Mouse (Mus musculus): ENCODE measurements at regions not wholly inside any gene's neighbourhood (a gene's known extent, or its start where the extent isn't known, plus 50 kb on each side); places are given as distances from the start of the nearest gene placed in this dataset.

DNA sequence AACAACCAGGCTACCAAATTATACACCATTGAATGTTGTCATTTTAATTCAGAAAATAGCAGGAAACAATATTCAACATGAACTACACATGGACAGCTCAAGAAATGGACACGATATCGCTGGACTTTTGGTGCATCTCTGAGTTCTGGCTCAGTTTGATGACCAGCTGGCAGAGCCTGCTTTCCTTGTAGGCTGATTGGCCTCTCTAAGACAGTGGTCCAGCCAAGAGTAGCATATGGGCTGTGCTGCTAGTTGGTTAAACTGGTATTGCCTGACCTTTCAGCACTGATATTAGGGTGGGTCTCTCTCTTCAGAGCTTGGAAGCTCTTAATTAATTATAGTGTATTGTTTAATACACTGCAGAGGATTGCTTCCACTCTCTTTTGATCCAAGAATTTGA is 705.8 kb upstream of the Ddx18 start:
- DNase-seq (ENCODE audit: low spot score): no peak

DNA sequence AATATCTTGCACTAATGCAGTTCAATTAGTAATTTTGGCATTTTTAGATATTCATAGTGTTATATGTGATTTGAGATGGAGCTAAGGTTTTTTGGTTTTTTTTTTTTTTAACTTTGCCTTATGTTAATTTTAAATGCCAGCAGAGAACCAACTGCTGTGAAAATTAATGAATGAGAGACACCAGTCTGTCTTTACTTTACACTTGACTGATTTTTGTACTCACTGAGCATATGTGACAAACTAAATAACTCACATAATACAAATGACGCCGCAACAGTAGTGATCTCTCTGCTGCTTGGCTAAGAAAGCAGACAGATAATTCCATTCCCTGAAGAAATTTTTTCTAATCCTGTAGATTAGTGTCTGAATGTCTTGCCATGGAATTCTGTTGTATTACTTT is 675.2 kb upstream of the Ddx18 start:
- no peak for DNase-seq (ENCODE audit: low spot score)

DNA sequence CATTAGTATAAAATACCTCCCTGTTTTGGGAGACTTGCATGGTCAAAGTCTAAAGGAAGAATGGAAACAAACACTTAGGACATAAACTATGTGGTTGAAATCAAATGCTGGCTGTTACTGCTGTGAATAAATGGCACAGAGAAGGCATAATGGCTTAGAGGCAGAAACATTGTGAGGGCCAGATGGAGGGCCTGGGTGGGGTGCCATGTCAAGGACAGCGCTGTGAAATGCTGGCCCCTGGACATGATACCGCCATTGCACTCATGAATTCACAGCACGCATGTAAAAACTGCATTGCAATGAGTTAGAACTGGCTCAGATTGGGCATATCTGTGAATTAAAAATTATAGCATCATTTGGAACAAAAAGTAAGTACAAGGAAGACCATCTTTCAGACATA is 673.7 kb upstream of the Ddx18 start:
- DNase-seq (ENCODE audit: low spot score): no peak

DNA sequence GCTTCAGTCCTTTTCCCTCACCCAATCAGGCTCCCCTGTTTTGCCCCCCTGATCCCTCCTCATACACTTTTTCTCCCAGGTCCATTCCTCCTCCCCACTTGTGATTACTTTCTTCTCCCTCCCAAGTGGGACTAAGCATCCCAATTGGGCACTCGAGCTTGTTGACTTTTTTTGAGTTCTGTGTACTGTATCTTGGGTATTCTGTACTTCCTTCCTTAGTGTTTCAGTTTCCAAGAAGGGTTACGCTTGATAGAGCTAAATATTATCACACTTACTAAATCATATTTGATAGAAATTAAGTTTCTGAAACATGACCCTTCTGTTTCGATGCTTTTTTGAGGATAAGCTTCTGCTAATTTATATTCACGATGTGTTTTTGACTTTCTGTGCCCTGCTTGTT is 662.7 kb upstream of the Ddx18 start:
- no peak for DNase-seq (ENCODE audit: low spot score)

DNA sequence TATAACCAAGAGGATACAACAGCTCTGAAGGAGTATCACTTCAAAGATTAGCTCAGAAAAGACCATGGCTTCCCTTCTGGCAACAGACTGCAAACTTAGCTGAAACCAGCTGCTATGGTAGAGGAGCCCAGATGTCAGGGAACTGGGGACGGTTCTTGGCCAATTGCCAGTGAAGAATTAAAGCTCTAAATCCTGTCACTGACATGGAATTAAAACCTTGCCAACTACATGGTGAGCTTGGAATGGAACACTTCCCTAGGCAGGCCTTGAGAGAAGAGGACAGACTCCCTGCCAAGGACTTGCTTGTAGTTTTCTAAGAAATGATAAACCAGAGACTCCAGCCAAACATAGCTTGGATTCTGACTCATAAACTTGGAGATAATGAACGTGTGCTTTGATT is 644.7 kb upstream of the Ddx18 start:
- DNase-seq (ENCODE audit: low spot score): peak; percentile 63

DNA sequence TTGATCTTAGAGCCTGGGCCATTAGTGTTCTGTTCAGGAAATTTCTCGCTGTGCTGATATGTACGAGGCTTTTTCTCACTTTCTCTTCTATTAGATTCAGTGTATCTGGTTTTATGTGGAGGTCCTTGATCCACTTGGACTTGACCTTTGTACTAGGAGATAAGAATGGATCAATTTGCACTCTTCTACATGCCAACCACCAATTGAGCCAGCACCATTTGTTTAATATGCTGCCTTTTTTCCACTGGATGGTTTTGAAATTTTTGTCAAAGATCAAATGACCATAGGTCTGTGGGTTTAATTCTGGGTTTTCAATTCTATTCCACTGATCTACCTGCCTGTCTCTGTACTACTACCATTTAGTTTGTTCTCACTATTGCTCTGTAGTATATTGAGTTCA is 640.8 kb upstream of the Ddx18 start:
- DNase-seq (ENCODE audit: low spot score): no peak

DNA sequence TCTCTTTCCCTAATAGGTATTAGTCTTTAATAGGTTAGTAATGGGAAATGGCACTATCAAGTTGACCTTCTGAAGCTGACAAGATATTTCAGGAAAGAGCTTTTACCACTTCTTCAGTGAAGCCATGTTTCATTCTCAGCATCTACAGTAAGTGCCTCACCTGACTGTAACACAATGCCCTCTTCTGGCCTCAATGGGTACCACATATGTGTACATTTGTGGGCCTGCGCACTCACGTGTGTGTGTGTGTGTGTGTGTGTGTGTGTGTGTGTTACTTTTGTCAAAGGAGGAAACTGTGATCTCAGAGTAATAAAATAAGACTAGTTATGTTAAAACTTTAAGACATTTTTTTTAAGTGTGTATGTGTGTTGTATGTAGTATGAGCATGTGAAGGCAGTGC is 601.8 kb upstream of the Ddx18 start:
- DNase-seq (ENCODE audit: low spot score): no peak

DNA sequence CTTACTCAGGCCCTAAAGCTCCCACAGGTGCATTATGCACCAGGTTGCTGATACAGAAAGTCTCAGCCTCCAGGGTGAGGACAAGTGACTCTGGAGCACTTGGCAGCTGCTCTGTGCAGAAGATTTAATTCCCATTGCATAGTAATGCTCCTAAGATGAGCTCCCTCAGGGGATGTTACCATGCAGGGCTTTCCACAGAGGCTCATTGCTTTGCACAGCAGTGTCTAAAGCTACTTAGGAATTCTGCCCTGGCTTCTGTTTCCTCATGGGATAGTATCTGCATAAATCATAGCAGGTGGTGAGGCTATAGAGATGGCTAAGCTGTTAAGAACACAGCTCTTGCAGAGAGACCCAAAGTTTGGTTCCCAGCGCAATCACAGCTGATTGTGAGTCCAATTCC is 594.0 kb upstream of the Ddx18 start:
- DNase-seq (ENCODE audit: low spot score): no peak

DNA sequence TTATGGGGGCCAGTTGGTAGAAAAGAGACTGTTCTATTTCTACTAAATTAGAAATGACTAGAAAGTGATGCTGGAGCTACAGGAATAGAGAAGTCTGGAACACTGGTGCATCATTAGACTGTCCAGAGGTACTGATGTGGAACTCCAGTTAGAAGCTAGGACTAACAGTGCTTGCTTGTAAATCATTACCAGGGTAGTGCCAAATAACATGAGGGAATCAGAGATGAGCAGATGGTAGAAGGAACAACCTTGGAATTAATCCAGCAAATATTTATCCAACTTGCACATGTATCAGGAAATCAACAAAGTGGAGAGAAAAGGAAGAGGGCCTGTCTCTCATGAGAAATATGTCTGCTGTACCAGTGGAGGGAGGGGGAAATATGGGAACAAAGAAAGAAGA is 573.6 kb upstream of the Ddx18 start:
- no peak for DNase-seq (ENCODE audit: low spot score)

DNA sequence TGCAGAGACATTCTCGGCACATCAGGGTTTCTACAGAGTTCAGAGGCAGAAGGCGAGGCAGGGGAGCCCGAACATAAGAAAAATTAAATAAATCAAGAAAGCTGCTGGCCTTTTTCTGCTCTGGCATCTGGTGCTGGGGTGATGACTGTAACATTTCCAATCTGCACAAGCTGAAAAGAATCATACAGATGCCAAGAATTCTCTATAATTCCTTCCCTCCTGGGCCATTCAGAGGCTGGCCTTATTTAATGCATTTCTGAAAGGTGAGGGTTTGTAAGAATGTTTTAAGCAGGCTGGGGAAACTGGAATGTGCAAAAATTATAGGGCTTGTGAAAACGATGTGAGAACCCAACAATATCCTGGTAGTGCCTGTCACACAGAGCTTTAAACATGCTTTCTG is 556.2 kb upstream of the Ddx18 start:
- no peak for DNase-seq (ENCODE audit: low spot score)

DNA sequence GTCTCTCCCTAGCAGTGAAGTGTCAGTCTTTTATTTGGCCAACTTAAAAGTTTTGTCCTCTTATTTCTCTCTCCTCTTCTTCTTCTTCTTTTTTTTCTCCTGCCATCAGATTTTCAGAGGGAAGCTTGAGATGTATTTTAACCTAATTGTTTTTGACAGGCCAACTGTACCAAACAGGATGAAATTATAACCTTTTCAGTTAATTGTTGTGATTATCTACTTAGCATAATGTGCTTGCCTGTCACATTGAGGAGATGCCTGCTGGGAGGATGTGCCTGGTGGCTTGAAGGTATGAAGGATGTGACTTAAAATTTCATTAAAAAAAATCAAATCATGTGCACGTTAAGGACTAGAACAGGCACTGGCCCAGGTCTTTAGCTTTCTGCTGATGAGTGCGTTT is 527.9 kb upstream of the Ddx18 start:
- DNase-seq (ENCODE audit: low spot score): no peak

DNA sequence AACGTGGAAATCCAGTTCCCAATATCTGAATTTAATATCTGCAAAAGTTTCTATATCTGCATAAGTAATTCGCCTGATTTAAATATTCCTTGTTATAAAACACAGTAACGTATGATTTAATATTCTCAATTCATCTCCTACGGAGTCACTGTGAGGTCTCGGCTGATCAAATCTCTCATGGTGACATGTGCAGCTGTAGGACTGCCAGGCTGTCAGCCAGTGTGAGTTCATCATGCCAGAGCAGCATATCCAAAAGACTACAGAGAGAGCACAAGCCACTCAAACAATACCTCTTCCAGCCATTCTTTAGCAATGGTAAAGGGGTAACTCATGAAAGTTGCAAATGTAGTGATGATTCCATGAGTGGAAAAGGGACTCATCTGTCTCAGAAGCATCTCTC is 514.7 kb upstream of the Ddx18 start:
- DNase-seq (ENCODE audit: low spot score): no peak

DNA sequence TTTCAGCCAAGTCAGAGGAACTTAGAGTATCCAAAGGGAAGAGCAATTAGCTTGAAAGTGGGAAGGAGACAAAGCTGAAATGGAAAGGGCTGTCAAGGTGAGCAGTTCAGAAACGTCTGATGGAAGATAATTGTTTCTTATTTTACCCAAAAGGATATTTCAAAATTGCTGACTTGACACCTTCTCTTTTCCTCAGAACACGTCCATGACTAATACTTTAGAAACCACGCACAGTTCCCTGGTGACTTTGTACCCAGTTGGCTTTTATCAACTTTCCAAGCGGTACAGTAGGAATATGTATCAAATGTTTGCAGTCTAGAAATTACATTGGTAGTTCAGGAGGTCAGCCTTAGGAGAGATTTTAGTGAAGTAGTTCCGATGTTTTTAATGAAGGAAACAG is 508.3 kb upstream of the Ddx18 start:
- DNase-seq (ENCODE audit: low spot score): no peak

DNA sequence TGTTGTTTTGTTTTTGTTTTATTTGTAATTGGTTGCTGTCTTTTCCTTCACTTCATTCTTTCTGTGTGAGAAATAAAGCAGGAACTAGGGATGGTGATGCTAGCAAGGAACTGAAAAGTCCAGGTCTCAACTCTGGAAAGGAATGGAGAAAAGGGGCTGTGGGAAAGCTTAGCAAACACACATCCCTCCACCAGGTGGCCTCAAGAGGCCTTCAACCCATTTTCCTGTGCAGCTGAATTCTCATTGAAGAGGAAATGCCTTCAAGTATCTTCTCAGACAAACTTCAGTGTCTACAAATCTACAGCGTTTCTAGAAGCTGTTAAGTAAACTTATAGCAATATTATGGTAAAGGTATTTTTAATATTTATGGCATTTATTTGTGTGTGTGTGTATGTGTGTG is 487.4 kb upstream of the Ddx18 start:
- no peak for DNase-seq (ENCODE audit: low spot score)

DNA sequence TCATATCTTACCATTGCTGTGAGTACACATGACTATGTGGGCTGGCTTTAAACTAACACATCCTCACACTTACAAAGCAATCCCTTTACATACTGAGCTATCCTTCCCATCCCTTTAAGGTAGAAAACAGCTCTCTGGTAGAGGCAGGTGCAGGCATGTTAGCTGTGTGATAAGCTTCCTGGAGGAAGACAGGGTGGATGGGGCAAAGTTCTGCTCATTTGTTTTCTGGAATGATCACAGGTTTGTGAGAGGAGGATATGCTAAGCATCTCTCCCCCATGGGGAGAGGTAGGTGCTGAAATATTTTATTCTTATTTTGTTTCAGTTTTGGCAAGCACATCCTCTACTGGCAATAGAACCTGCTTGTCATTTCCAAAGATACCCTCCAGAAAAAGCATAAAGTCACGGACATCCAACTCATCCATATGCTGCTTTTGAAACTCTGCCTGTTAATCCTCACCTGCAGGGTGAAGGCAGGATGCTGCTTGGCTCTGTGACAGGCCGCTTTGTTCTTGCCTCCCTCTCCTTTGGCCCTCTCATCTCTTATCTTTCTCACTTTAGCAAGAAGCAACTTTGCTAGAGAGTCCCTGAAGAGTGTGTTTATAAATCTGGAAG is 480.4 kb upstream of the Ddx18 start:
- DNase-seq (ENCODE audit: low spot score): no peak

DNA sequence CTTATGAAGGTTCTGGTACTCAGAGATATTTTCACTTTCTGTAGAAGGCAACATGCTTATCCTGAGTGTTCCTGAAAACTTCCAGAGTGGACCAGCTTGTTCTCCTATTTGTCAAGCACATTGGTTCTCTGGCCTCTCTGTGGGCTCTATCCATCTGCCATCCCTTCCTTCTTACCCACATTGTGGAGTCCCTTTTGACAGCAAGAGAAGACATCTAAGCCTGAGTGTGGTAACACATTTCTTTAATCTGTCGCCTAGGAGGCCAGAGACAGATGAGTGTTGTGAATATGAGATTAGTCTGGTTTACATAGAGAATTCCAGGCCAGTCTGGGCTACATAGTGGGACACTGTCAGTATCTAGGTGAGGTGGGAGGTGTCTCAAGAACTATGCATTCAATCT is 476.1 kb upstream of the Ddx18 start:
- no peak for DNase-seq (ENCODE audit: low spot score)

DNA sequence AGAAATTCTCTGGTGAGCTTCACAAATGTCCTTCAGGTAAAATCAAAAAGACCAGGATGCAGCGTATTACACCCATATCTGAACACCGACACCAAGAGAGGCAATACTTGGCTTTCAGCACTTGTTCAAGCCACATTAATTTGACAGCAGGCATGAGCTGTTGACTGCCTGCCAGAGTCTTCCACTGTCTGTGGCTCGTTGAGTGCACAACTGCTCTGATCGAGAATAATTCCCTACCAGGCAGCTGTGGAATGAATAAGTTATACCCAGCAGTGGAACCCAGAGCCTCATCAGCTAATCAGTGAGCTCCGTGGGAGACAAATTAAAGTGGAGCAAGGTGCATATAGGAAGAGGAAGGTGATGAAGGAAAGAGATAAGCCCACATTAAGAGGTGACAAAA is 475.3 kb upstream of the Ddx18 start:
- no peak for DNase-seq (ENCODE audit: low spot score)

DNA sequence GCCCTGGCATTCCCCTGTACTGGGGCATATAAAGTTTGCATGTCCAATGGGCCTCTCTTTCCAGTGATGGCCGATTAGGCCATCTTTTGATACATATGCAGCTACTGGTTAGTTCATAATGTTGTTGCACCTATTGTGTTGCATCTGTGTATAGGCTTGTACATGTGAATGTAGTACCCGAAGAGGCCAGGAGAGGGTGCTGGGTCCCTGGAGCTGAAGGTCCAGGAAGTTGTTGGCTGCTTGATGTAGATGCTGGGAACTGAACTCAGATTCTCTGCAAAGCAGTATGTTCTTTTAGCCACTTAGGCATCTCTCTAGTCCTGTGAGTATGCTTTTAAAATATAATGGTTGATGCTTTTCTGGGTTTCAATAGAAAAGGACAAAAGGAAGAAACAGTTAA is 440.0 kb upstream of the Ddx18 start:
- no peak for DNase-seq (ENCODE audit: low spot score)

DNA sequence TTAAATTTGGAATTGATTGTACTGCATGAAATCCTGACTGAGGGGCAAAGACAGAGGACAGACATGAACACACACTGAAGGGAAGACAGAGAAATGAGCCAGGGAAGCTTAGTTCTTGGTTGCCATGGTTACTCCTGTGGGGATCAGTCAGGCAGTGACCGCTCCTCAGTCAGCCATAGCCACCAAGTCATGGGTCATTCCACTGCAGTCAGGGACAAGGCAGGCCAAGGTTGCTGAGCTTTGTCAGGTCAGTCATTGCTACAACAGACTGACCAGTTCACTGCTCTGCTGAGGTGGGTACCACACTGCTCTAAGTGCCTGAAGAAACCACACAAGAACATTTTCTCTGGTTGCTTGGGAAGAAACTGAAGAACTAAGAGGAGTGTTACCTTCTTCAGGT is 428.7 kb upstream of the Ddx18 start:
- DNase-seq (ENCODE audit: low spot score): no peak

DNA sequence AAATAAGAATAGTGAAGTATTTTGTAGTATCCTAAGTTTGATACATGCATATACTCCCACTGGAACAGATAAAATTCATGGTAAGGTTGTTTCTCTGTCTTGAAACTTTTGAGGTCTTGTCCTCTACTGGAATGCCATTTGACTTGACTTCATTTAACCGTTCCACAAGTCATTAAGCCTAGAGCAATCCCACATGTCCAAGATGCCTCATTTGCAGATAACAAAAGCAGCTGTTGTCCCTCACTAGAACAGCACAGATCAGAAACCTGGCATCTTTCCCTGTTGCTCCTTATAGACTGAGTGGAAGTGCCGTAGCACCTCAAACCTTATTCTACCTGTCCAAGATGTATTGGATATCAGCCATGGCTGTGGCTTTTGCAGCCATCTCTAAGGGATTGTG is 422.9 kb upstream of the Ddx18 start:
- no peak for DNase-seq (ENCODE audit: low spot score)

DNA sequence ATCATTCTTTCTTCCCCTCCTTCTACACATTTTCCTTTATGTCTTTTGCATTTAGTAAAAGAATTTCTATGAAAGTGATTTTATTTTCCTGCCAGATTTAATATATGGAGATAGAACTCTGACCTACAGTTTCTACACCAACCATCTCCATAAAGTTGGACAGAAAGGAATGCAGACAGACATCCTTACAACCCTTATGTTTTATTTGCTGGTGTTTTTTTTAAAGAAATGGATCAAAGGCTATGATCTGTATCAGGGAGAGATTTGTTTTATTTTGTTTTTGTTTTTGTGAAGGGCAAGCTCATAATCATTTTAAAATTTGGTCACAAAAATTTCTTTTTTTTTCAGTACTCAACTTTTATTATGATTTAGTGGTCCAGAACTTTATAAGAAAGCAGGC is 391.2 kb upstream of the Ddx18 start:
- DNase-seq (ENCODE audit: low spot score): no peak

DNA sequence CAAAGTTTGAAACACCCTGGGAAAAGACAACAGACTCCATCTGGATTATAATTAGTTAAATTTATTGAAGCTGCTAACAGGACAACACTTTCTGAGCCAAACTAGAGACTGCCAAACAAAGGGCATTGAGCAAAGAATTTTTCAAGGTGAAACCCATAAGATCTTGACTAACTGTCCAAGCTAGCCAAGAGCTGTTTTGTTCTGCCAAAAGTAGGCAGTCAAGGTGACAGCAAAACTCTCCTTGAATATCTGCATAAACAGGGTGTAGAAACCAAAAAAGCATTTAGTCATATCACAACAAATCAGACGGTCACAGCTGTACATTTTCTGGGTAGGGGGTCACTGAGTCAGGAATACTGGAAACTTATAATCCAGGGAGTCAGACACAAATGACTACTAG is 368.1 kb upstream of the Ddx18 start:
- DNase-seq (ENCODE audit: low spot score): no peak
